Mouse (Mus musculus): ENCODE results near the gene Fosl1.
A peak's percentile ranks its signal among the peaks of the same experiment; 100 is the strongest.
"Not testable (repeated sequence)": the region's sequence is repeated elsewhere in the genome, so short reads cannot be mapped to it uniquely, and the experiment has no call there.

The Fosl1 gene

GRCm38 (mm10) chr19:5447515-5448353 is at the start of gene Fosl1:
Fosl1 (plus strand) TSS chr19:5447547.
- DNase-seq (ENCODE audit: low spot score), result peak; percentile 73

GRCm38 (mm10) chr19:5401073-5401472 is 46.3 kb upstream of the Fosl1 start:
- DNase-seq (ENCODE audit: low spot score), result not testable (repeated sequence)

- DNase-seq (ENCODE audit: low spot score), result no peak
Measured at GRCm38 (mm10) chr19:5402293-5402692, 45.1 kb upstream of the Fosl1 start, which contains the start of gene Tsga10ip. Tsga10ip (minus strand) TSS chr19:5402526.

GRCm38 (mm10) chr19:5405924-5406323 is 41.4 kb upstream of the Fosl1 start:
- DNase-seq (ENCODE audit: low spot score), result no peak

GRCm38 (mm10) chr19:5406531-5407126 is 40.7 kb upstream of the Fosl1 start:
- peak; percentile 62 for DNase-seq (ENCODE audit: low spot score)

- peak; percentile 42 for DNase-seq (ENCODE audit: low spot score)
Measured at GRCm38 (mm10) chr19:5407133-5407532, 40.2 kb upstream of the Fosl1 start.

- no peak for DNase-seq (ENCODE audit: low spot score)
Measured at GRCm38 (mm10) chr19:5408057-5409001, 39.0 kb upstream of the Fosl1 start.

GRCm38 (mm10) chr19:5409068-5409467 is 38.3 kb upstream of the Fosl1 start:
- no peak for DNase-seq (ENCODE audit: low spot score)

GRCm38 (mm10) chr19:5410641-5411040 is 36.7 kb upstream of the Fosl1 start:
- no peak for DNase-seq (ENCODE audit: low spot score)

GRCm38 (mm10) chr19:5411961-5412360 is 35.4 kb upstream of the Fosl1 start:
- no peak for DNase-seq (ENCODE audit: low spot score)

- no peak for DNase-seq (ENCODE audit: low spot score)
Measured at GRCm38 (mm10) chr19:5413840-5414239, 33.5 kb upstream of the Fosl1 start.

- DNase-seq (ENCODE audit: low spot score), result no peak
Measured at GRCm38 (mm10) chr19:5414534-5414957, 32.8 kb upstream of the Fosl1 start.

- DNase-seq (ENCODE audit: low spot score), result no peak
Measured at GRCm38 (mm10) chr19:5418750-5419466, 28.4 kb upstream of the Fosl1 start.

GRCm38 (mm10) chr19:5419630-5420029 is 27.7 kb upstream of the Fosl1 start:
- no peak for DNase-seq (ENCODE audit: low spot score)

GRCm38 (mm10) chr19:5420579-5420978 is 26.8 kb upstream of the Fosl1 start:
- no peak for DNase-seq (ENCODE audit: low spot score)

- DNase-seq (ENCODE audit: low spot score), result no peak
Measured at GRCm38 (mm10) chr19:5421784-5422183, 25.6 kb upstream of the Fosl1 start.

- DNase-seq (ENCODE audit: low spot score), result no peak
Measured at GRCm38 (mm10) chr19:5422267-5422666, 25.1 kb upstream of the Fosl1 start.

GRCm38 (mm10) chr19:5422895-5423443 is 24.4 kb upstream of the Fosl1 start:
- DNase-seq (ENCODE audit: low spot score), result no peak

- DNase-seq (ENCODE audit: low spot score), result no peak
Measured at GRCm38 (mm10) chr19:5423561-5423960, 23.8 kb upstream of the Fosl1 start.

GRCm38 (mm10) chr19:5424092-5424781 is 23.1 kb upstream of the Fosl1 start:
- peak; percentile 88 for DNase-seq (ENCODE audit: low spot score)

All from yolk sac, embryonic 10.5 days (tissue).